Mouse (Mus musculus): ENCODE results near the gene Acer2.

DNA sequence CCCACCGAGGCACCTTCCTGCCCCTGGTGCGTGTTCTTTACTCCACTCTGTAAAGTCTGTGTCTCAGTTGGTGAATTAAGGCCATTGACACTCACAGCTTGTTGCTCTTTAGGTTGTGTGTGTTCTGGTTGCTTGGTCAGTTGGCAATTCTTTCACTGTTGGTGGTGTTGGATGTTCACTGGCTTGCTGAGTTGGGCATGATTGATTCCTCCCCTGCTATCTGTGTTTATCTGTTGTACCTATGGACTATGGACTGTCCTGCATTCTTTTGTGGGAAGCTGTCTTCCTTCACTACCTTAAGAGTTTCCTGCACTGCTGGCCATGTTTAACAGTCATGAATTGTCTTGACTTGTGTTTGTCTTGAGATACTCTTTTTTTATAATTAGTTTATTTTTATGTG lies 42.3 kb upstream of the Acer2 start:
- TF ChIP-seq CTCF (IDR thresholded peaks at IDR 0.05; ENCODE audit: extremely low read depth, insufficient read length, insufficient replicate concordance, low read depth, low read length) (no peak), POLR2A (IDR thresholded peaks at IDR 0.05; ENCODE audit: low read depth, low read length) (no peak)

All from small intestine, adult 2 months (tissue).